Mouse (Mus musculus) MN1 (cell line): ENCODE data around the gene Arid4b.
A peak's percentile ranks its signal among the peaks of the same experiment; 100 is the strongest.
"Not testable (repeated sequence)": the region's sequence is repeated elsewhere in the genome, so short reads cannot be mapped to it uniquely, and the experiment has no call there.

Source experiments
- DNase-seq: peaks from one replicate; pipeline ENCODE4 v3.0.0-alpha.2; 2016; ENCODE audit warnings: low spot score

The Arid4b gene

DNA sequence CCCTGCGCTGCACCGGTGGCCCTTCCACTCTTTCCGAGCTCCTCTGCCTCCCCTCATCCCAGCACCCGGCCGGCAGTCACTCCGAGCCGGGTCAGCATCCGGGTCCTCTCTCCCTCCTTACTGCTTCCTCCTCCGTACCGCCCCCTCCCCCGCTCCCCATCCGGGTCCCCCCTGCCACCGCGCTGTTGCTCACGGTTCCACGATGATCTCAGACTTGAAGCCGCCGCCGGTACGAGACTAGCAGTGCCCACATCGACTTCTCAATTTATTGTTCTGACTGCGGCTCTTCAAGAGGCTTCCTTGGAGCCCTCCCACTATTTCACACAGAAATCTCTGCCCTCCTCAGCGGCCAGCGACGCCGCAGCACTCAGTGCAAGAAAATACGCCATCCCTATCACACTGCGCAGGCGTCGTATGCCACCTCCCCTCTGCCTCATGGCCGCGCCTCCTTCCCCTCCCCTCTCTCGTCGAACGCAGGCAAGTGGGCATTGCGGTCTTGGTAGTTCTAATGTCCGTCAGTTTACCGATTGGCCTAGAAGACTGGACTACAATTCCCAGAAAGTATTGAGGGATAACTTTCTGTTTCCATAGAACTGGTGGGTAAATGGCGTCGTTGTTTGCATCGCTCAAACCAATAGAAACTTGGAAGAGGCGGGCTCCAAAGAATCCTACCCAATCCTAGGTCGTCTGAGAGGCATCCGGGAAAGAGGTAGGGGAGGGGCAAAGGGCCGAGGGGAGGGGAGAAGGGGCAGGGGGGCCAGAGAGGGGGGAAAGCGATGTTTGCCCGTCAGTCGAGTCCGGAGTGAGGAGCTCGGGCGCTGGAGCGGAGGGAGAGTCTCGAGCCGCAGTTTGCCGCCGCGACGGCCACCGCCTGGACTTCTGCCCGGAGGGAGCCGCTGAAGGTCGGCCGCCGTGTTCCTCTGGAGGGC, at the start of gene Arid4b, which contains the start of gene Ggps1:
TSS of gene Arid4b (plus strand) at position 220 of the 929 bp plus-strand sequence.
TSS of gene Ggps1 (minus strand) at position 476 of the 929 bp plus-strand sequence.
- DNase-seq = peak; percentile 98

- DNase-seq = no peak
Measured at GRCm38 (mm10) chr13:14014001-14014400, 49.0 kb upstream of the Arid4b start.

DNA sequence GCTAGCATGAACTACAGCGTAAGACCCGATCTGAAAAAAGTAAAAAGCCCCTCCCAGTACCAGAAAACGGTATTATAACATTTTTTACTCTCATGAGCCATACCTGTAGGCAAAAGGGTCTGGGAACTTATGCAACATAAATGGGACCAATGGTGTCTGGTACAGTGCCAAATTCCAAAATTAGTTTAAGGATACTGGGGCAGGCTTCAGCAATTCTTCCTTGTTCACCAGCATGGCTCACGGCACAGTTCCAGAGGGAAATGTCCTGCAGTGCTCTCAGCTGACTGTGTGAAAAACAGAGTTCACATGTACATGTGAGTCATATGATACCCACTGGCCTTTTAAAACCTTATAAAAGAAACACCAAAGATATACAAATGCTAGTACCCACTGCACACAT, 48.5 kb upstream of the Arid4b start:
- no peak for DNase-seq

GRCm38 (mm10) chr13:14015609-14016008, 47.4 kb upstream of the Arid4b start:
- no peak for DNase-seq

- no peak for DNase-seq
Measured at GRCm38 (mm10) chr13:14018283-14018682, 44.7 kb upstream of the Arid4b start.

GRCm38 (mm10) chr13:14018852-14019251, 44.2 kb upstream of the Arid4b start:
- no peak for DNase-seq

DNA sequence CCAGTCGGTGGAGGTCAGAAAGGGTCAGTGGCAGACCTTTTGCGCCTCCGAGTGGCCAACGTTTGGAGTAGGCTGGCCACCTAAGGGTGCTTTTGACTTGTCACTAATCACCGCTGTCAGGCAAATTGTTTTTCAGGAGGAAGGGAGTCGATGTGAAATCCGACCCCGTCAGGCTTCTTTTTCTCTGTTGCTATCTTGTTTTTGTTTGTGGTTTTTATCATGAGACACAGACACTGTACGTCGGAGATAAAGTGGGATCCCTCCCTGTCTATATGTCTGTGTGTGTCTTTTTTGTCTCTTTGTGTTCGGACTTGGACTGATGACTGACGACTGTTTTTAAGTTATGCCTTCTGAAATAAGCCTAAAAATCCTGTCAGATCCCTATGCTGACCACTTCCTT, 41.6 kb upstream of the Arid4b start:
- not testable (repeated sequence) for DNase-seq

- DNase-seq = no peak
Measured at GRCm38 (mm10) chr13:14025554-14025953, 37.5 kb upstream of the Arid4b start.

- no peak for DNase-seq
Measured at GRCm38 (mm10) chr13:14026154-14026820, 36.7 kb upstream of the Arid4b start.

- DNase-seq = peak; percentile 60
Measured at GRCm38 (mm10) chr13:14033309-14034072, 29.5 kb upstream of the Arid4b start.

GRCm38 (mm10) chr13:14034073-14034348, 29.0 kb upstream of the Arid4b start:
- peak; percentile 46 for DNase-seq

DNA sequence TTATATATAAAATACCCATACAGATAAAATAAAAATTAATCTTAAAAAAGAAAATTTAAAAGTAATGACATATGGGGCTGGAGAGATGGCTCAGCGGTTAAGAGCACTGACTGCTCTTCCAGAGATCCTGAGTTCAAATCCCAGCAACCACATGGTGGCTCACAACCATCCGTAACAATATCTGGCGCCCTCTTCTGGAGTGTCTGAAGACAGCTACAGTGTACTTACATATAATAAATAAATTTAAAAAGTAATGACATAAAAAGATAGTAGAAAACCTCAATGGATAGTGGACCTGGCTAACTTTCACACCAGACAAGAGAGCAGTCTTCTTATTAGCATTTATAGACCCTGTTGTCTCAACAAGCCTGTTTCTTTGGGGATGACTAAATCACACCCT, 27.7 kb upstream of the Arid4b start:
- not testable (repeated sequence) for DNase-seq

DNA sequence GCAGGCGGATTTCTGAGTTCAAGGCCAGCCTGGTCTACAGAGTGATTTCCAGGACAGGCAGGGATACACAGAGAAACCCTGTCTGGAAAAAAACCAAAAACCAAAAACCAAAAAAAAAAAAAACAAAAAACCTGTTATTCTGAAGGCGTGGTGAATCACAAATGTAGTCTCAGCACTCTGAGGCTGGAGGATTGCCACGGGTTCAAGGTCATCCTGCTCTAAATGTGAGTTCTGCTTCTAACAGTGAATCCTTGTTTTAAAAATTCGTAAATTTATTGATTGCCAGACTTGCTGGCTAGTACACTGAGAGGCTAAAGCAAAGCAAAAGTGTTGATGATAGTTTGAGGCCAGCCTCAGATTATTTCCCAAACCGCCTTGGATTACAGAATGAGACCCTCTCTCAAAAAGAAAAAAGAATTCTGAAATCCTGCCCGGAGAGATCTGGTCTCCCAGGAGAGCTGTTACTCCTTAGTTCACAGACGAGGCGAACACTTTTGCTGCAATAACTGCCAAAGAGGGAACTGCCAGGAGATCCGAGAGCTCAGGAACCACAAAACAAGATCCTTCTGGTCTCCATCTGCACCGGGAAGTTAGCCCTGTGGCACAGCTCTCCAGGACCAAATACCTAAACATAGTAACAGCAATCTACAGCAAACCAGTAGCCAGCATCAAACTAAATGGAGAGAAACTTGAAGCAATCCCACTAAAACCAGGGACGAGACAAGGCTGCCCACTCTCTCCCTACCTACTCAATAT, 27.0 kb upstream of the Arid4b start:
- DNase-seq = no peak

DNA sequence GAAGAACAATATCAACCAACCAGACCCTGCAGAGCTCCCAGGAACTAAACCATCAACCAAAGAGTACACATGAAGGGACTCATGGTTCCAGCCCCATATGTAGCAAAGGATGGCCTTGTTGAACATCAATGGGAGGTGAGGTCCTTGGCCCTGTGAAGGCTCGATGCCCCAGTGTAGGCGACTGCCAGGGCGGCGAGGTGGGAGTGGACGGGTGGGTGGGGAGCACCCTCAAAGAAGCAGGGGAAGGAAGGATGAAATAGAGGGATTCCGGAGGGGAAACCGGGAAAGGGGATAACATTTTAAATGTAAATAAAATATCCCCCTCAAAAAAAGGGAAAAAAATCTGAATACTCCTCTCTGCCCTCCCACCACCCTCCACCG, 24.1 kb upstream of the Arid4b start:
- DNase-seq = no peak

DNA sequence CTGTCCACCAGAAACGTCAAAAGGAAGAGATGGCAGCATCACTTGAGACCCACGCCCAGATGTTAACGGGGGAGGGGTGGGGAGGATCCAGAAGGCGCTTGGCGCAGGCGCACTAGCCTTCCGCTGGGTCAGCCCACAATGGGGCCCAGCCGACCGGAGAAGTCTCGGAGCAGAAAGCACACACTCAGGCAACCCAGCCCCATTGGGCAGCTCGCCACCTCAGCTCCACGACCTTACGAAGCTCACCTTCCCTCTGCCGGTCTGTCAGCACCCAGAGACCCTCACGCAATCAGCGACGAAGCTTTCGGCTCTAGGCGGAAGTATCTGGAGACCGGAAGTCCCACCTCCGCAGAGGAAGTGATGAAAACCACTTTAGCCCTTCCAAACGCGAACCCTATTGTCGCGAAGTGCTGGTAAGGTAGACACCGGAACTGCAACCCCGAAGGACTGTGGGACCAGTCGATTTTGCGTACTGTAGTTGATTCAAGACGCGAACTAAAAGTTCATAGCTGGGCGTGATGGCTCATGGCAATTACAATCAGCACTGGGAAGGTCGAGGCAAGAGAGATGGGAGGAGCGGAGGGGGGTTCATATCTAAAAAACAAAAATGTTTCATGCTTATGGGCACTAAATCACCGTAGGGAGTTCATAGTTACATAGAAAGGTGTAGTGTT, 23.6 kb upstream of the Arid4b start, which contains the start of gene Tbce:
TSS of gene Tbce (minus strand) at position 347 of the 674 bp plus-strand sequence.
- DNase-seq = peak; percentile 92

GRCm38 (mm10) chr13:14040186-14040585, 22.8 kb upstream of the Arid4b start:
- peak; percentile 82 for DNase-seq

GRCm38 (mm10) chr13:14043851-14044250, 19.2 kb upstream of the Arid4b start:
- no peak for DNase-seq

- DNase-seq = no peak
Measured at GRCm38 (mm10) chr13:14044521-14044920, 18.5 kb upstream of the Arid4b start.

DNA sequence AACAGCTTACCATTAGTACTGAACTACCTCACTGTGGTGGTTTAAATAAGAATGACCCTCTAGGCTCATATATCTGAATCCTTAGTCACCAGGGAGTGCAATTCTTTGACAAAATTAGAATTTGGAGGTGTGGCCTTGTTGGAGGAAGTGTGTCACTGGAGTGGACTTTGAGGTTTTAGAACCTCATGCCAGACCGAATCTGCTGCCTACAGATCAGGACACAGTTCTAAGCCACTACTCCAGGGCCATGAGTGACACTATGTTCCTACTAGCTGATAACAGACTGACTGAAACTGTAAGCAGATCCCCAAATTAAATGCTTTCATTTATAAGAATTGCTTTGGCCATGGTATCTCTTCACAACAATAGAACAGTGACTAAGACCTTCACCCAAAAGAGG, 13.2 kb upstream of the Arid4b start:
- DNase-seq = no peak

- no peak for DNase-seq
Measured at GRCm38 (mm10) chr13:14056801-14057200, 6.2 kb upstream of the Arid4b start.

DNA sequence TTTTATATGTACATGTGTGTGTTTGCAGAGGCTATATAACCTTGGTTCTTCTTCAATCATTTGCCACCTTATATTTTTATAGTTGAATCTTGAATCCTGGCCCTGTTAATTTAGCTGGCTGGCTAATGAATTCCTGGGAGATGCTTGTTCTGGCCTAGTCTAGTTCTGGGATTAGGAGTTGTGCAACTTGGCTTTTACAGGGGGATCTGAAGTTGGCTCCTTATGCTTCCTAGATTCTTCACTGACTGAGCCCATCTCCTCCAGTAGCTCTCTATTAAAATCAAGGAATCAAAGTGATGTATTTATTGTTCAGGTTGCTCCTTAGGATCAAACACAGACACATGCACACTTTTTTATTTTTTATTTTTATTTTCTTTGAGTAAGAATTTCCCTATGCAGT, 3.5 kb upstream of the Arid4b start:
- DNase-seq = no peak
